Mouse (Mus musculus): ENCODE measurements at regions not wholly inside any gene's neighbourhood (a gene's known extent, or its start where the extent isn't known, plus 50 kb on each side); places are given as distances from the start of the nearest gene placed in this dataset.

DNA sequence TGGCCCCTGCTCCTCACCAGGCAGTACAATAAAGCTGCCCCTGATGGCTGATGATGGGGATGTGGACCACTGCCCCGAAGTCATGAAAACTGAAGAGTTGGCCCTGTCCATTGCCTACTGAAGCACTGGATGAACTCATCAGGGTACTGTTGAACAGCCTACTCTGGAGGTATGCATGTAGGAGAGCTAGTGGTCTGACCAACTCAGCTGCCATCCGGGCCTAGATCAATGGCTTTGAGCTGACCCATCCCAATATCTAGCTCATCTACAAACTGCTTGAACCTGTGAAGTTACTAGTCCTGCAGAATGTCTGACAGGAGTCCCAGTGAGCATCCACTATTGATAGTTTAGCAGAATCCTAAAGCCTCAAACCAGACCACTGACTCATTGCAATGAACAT lies 672.6 kb upstream of the Acvr2a start:
- H3K27ac ChIP-seq (ENCODE audit: low read depth, low read length): no peak overlapping the region
- ATAC-seq: no peak
- no peaks in the 10 kb centered on the region for H3K9me3 ChIP-seq (ENCODE audit: control insufficient read depth, low read length)
- H3K9ac ChIP-seq (ENCODE audit: low read depth, low read length): no peak overlapping the region
- WGBS: 95% methylated on average over 2 of the region's 2 CpGs
- H3K4me2 ChIP-seq (ENCODE audit: low read length): no peak overlapping the region
- no peaks in the 10 kb centered on the region for H3K36me3 ChIP-seq (ENCODE audit: control insufficient read depth, insufficient read depth, low read length)
- no peak overlapping the region for H3K4me3 ChIP-seq (ENCODE audit: low read length)
- no peaks in the 10 kb centered on the region for H3K4me1 ChIP-seq (ENCODE audit: control insufficient read depth, insufficient read depth, low read depth, low read length)
- H3K27me3 ChIP-seq (replicated peaks; ENCODE audit: control insufficient read depth, insufficient read depth, low read length): no peaks in the 10 kb centered on the region

DNA sequence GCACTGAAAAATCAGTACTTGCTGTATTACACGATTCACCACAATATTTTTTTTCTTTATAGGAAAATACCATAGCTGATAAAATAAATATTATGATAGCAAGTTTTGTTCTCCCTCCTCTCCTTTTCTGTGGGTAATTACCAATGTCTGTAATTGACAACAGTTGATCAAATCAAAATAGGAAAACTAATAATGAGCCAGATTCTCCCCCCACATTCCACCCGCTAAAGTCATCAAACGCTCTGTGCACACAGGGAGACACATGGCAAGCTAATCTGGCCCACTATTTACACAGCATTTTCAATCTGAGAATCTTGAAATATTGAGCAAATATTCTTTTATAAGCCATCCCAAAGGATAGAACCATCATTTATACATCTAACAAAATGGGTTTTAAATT lies 659.2 kb upstream of the Acvr2a start:
- H3K27me3 ChIP-seq (replicated peaks; ENCODE audit: control insufficient read depth, insufficient read depth, low read length): no peaks in the 10 kb centered on the region
- ATAC-seq: no peak
- H3K36me3 ChIP-seq (ENCODE audit: control insufficient read depth, insufficient read depth, low read length): no peaks in the 10 kb centered on the region
- WGBS: 79% methylated on average over 3 of the region's 3 CpGs
- no peak overlapping the region for H3K4me2 ChIP-seq (ENCODE audit: low read length)
- H3K9ac ChIP-seq (ENCODE audit: low read depth, low read length): no peak overlapping the region
- H3K9me3 ChIP-seq (ENCODE audit: control insufficient read depth, low read length): no peaks in the 10 kb centered on the region
- H3K4me1 ChIP-seq (ENCODE audit: control insufficient read depth, insufficient read depth, low read depth, low read length): no peaks in the 10 kb centered on the region
- no peak overlapping the region for H3K4me3 ChIP-seq (ENCODE audit: low read length)
- H3K27ac ChIP-seq (ENCODE audit: low read depth, low read length): no peak overlapping the region

DNA sequence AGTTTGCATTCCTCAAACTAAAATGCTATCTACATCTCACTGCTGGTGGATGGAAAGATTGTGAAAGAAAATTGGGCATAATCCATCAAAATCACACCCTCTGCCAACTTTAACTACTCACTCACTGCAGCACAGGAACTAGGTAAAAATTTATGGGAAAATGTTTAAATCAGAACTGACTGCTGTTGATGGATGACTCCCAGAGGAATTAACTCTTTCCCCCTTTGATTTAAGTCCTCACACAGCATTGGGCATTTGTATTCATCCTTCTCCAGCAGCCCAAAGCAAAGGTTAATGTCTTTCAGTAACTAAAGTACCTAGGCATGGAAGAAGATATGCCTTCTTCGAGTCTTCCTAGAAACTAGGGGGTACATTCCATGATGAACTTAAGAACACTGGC lies 641.3 kb upstream of the Acvr2a start:
- Histone ChIP-seq H3K4me3 (ENCODE audit: low read length) (no peak overlapping the region), H3K4me1 (ENCODE audit: control insufficient read depth, insufficient read depth, low read depth, low read length) (no peaks in the 10 kb centered on the region), H3K9me3 (ENCODE audit: control insufficient read depth, low read length) (no peaks in the 10 kb centered on the region), H3K36me3 (ENCODE audit: control insufficient read depth, insufficient read depth, low read length) (no peaks in the 10 kb centered on the region), H3K9ac (ENCODE audit: low read depth, low read length) (no peak overlapping the region), H3K4me2 (ENCODE audit: low read length) (no peak overlapping the region), H3K27ac (ENCODE audit: low read depth, low read length) (no peak overlapping the region), H3K27me3 (replicated peaks; ENCODE audit: control insufficient read depth, insufficient read depth, low read length) (no peaks in the 10 kb centered on the region)
- WGBS: 73% methylated on average over 1 of the region's 1 CpGs
- ATAC-seq: no peak

DNA sequence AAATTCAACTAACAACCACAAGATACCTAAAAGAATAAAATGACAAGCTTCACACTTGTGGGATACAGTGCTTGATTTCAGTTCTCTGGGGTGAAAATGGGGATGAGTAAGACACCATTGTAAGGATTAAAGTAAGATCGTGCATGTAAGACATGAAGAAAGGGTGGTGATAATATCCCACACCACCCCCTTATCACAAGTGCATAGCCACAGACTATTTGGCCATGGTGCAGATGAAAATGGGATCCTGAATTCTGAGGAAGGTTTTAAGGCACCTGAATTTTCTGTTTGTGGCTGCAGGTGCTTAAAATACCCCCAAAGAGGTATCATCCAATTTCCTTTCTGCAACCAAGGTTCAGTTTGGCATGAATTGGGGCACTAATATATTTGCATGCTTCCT lies 627.7 kb upstream of the Acvr2a start:
- H3K36me3 ChIP-seq (ENCODE audit: control insufficient read depth, insufficient read depth, low read length): no peaks in the 10 kb centered on the region
- no peak overlapping the region for H3K9ac ChIP-seq (ENCODE audit: low read depth, low read length)
- ATAC-seq: peak; percentile 42; the same call in 1 of the 2 replicates
- 59% methylated on average over 1 of the region's 1 CpGs for WGBS
- H3K9me3 ChIP-seq (ENCODE audit: control insufficient read depth, low read length): no peaks in the 10 kb centered on the region
- no peaks in the 10 kb centered on the region; the same call in 1 of the 2 replicates for H3K4me1 ChIP-seq (ENCODE audit: control insufficient read depth, insufficient read depth, low read depth, low read length)
- H3K27ac ChIP-seq (ENCODE audit: low read depth, low read length): no peak overlapping the region
- no peak overlapping the region for H3K4me3 ChIP-seq (ENCODE audit: low read length)
- no peak overlapping the region for H3K4me2 ChIP-seq (ENCODE audit: low read length)
- no peaks in the 10 kb centered on the region for H3K27me3 ChIP-seq (replicated peaks; ENCODE audit: control insufficient read depth, insufficient read depth, low read length)

DNA sequence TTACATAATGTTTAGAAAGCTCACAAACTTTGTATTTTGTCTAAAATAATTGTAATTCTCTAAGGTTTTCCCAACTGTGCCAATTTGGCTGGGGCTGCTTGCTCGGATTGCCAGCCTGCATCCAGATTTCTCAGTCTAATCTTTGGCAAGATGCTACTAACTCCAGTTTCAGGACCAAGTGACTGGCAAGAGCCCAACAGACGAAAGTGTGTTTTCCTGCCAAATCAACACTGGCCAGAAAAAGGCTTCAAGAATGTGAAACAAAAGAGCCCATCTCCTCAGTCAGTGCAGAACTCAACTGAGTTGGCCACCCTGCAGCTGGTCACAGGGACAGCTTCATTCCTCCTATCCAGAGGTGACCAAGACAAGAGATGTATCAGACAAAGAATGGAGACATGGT lies 627.3 kb upstream of the Acvr2a start:
- Histone ChIP-seq H3K27ac (ENCODE audit: low read depth, low read length) (no peak overlapping the region), H3K36me3 (ENCODE audit: control insufficient read depth, insufficient read depth, low read length) (no peaks in the 10 kb centered on the region), H3K4me1 (ENCODE audit: control insufficient read depth, insufficient read depth, low read depth, low read length) (no peaks in the 10 kb centered on the region; the same call in 1 of the 2 replicates), H3K4me3 (ENCODE audit: low read length) (no peak overlapping the region), H3K27me3 (replicated peaks; ENCODE audit: control insufficient read depth, insufficient read depth, low read length) (no peaks in the 10 kb centered on the region), H3K9me3 (ENCODE audit: control insufficient read depth, low read length) (no peaks in the 10 kb centered on the region), H3K9ac (ENCODE audit: low read depth, low read length) (no peak overlapping the region), H3K4me2 (ENCODE audit: low read length) (no peak overlapping the region)
- 50% methylated on average over 2 of the region's 2 CpGs for WGBS
- ATAC-seq: peak; percentile 91

DNA sequence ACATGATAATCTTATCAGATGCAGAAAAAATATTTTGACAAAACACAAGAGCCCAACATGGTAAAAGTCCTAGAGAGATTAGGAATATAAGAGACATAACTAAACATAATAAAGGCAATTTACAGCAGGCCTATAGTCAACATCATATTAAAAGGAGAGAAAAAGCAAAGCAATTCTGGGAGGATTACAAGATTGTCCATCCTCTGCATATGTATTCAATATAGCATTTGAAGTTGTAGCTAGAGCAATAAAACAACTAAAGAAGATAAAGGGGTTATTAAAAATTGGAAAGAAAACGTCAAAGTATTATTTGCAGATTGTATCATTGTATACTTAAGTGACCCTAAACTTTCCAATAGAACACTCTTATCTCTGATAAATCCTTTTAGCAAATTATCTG lies 602.1 kb upstream of the Acvr2a start:
- 83% methylated on average over 1 of the region's 1 CpGs for WGBS
- Histone ChIP-seq H3K27ac (ENCODE audit: low read depth, low read length) (no peak overlapping the region), H3K36me3 (ENCODE audit: control insufficient read depth, insufficient read depth, low read length) (no peaks in the 10 kb centered on the region), H3K4me2 (ENCODE audit: low read length) (no peak overlapping the region), H3K4me3 (ENCODE audit: low read length) (no peak overlapping the region), H3K4me1 (ENCODE audit: control insufficient read depth, insufficient read depth, low read depth, low read length) (no peaks in the 10 kb centered on the region), H3K9ac (ENCODE audit: low read depth, low read length) (no peak overlapping the region), H3K27me3 (replicated peaks; ENCODE audit: control insufficient read depth, insufficient read depth, low read length) (no peaks in the 10 kb centered on the region), H3K9me3 (ENCODE audit: control insufficient read depth, low read length) (peaks cover 6% of the 10 kb centered on the region; the same call in 1 of the 2 replicates)
- ATAC-seq: no peak

DNA sequence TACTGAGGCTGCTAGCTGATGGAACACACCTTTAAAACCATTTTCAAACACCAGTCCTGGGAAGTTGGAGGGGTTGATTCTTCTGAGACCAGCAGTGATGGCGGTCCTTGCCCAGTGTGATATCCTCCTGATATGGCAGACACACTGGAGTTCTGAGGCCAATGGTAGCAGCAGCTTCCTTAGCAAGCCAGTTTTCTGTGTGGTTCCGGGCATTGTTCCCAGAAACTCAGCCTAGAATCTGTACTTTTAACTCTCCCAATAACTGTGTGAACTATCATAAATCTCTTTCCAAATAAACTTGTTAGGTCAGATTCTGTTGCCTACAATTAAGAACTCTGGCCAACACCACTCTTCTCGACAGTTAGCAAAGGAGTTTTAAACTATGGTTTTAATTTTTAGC lies 593.1 kb upstream of the Acvr2a start:
- no peak for ATAC-seq
- Histone ChIP-seq H3K36me3 (ENCODE audit: control insufficient read depth, insufficient read depth, low read length) (no peaks in the 10 kb centered on the region), H3K4me3 (ENCODE audit: low read length) (no peak overlapping the region), H3K4me2 (ENCODE audit: low read length) (no peak overlapping the region), H3K27ac (ENCODE audit: low read depth, low read length) (no peak overlapping the region), H3K27me3 (replicated peaks; ENCODE audit: control insufficient read depth, insufficient read depth, low read length) (no peaks in the 10 kb centered on the region), H3K9me3 (ENCODE audit: control insufficient read depth, low read length) (no peaks in the 10 kb centered on the region), H3K9ac (ENCODE audit: low read depth, low read length) (no peak overlapping the region), H3K4me1 (ENCODE audit: control insufficient read depth, insufficient read depth, low read depth, low read length) (no peaks in the 10 kb centered on the region)
- WGBS: 87% methylated on average over 3 of the region's 3 CpGs

DNA sequence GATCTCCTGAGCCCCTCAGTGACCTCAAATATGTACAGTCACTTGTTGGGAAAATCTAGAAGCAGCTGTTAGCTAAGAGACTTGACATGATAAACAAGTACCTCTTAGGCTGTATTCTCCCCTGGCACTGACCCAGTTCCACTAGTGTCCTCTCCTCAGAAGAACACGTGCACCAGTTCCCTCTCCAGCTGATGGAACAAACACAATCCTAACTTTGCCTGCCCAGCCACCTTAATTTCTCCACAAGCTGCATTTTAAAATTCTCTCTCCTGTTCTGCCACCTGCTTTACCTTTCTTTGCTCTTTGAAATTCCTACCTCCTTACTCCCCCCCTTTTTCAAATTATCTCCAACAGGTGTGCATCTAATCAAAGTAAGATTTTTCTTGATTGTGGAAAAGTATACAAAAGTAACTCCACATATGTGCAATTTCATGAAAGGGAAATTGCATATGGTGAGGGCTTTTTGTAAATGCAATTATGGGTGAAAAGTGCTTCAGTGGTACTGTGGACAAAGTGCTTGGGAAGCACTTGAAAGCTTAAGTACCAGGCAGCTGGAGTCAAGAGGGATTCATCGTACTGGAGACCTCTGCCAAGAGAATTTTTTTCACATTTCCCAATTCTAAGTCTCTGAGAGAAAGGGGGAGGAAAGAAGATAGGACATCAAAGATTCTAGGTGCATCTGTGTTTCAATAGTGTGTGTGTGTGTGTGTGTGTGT lies 590.7 kb upstream of the Acvr2a start:
- Histone ChIP-seq H3K27ac (ENCODE audit: low read depth, low read length) (no peak overlapping the region), H3K36me3 (ENCODE audit: control insufficient read depth, insufficient read depth, low read length) (no peaks in the 10 kb centered on the region), H3K9me3 (ENCODE audit: control insufficient read depth, low read length) (no peaks in the 10 kb centered on the region), H3K27me3 (replicated peaks; ENCODE audit: control insufficient read depth, insufficient read depth, low read length) (no peaks in the 10 kb centered on the region), H3K4me2 (ENCODE audit: low read length) (no peak overlapping the region), H3K4me3 (ENCODE audit: low read length) (no peak overlapping the region), H3K9ac (ENCODE audit: low read depth, low read length) (no peak overlapping the region), H3K4me1 (ENCODE audit: control insufficient read depth, insufficient read depth, low read depth, low read length) (no peaks in the 10 kb centered on the region)
- WGBS: 91% methylated on average over 2 of the region's 2 CpGs
- ATAC-seq: no peak

DNA sequence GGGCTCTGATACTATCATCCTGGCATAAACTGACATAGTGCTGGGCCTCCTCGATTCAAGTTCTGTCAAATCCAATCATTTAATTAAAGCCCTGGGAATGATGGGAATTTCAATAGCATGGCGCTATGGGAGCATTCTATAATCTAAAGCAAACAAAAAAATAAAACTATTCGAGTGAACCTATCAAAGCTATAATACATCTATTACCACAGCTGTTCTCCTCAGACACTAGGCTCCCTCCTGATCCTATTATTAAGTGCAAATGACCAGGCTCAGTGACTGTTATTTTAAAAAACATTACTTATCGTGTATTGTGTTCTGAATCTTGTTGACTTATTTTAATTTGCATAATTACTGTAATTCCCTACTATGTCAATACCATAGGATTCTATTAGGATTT lies 563.7 kb upstream of the Acvr2a start:
- H3K27ac ChIP-seq (ENCODE audit: low read depth, low read length): no peak overlapping the region
- no peak overlapping the region for H3K4me3 ChIP-seq (ENCODE audit: low read length)
- no peaks in the 10 kb centered on the region for H3K36me3 ChIP-seq (ENCODE audit: control insufficient read depth, insufficient read depth, low read length)
- H3K4me1 ChIP-seq (ENCODE audit: control insufficient read depth, insufficient read depth, low read depth, low read length): no peaks in the 10 kb centered on the region
- 65% methylated on average over 4 of the region's 4 CpGs for WGBS
- no peak for ATAC-seq
- H3K9me3 ChIP-seq (ENCODE audit: control insufficient read depth, low read length): no peaks in the 10 kb centered on the region
- no peaks in the 10 kb centered on the region for H3K27me3 ChIP-seq (replicated peaks; ENCODE audit: control insufficient read depth, insufficient read depth, low read length)
- H3K4me2 ChIP-seq (ENCODE audit: low read length): no peak overlapping the region
- H3K9ac ChIP-seq (ENCODE audit: low read depth, low read length): no peak overlapping the region

DNA sequence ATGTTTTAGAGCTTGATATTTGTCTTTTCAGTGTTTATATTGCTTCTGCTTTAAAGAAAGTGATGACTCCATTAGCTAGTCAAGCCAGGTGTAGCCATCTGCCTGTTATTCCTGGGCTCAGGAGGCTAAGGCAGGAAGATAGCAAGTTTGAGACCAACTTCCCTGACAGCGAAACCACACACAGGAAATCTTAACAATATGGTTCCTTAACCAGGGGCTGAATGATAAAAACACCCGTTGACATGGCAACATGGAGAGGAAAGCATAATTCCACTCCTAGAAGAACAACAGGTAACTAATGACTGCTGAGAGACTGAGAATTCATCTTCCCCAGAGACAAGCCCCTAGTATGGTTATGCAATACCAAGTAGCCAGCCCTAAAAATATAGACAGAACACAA lies 553.6 kb upstream of the Acvr2a start:
- no peaks in the 10 kb centered on the region for H3K9me3 ChIP-seq (ENCODE audit: control insufficient read depth, low read length)
- H3K4me1 ChIP-seq (ENCODE audit: control insufficient read depth, insufficient read depth, low read depth, low read length): no peaks in the 10 kb centered on the region
- no peak overlapping the region for H3K9ac ChIP-seq (ENCODE audit: low read depth, low read length)
- H3K36me3 ChIP-seq (ENCODE audit: control insufficient read depth, insufficient read depth, low read length): no peaks in the 10 kb centered on the region
- no peaks in the 10 kb centered on the region for H3K27me3 ChIP-seq (replicated peaks; ENCODE audit: control insufficient read depth, insufficient read depth, low read length)
- 70% methylated on average over 2 of the region's 2 CpGs for WGBS
- H3K4me2 ChIP-seq (ENCODE audit: low read length): no peak overlapping the region
- H3K27ac ChIP-seq (ENCODE audit: low read depth, low read length): no peak overlapping the region
- no peak overlapping the region for H3K4me3 ChIP-seq (ENCODE audit: low read length)
- ATAC-seq: no peak

Measured in hindbrain, embryonic 16.5 days (tissue).